Mouse (Mus musculus) colon, adult 2 months (tissue): ENCODE measurements around the gene S100b. TPM values are rescaled to one million over a fixed set of nuclear protein-coding genes. Genes with fewer than 3 reads are reported as not detected.

Source experiments
- polyA plus RNA-seq: library from polyadenylated mRNA; depleted of rRNA; stranded (reverse); fragments of >200 nt; gene quantifications from 2 replicates; pipeline ENCODE4 v1.2.3, GENCODE M21; 2012; rRNA removed

The S100b gene
- polyA plus RNA-seq, result 1.6 and 1.7 TPM in 2 replicates

DNA sequence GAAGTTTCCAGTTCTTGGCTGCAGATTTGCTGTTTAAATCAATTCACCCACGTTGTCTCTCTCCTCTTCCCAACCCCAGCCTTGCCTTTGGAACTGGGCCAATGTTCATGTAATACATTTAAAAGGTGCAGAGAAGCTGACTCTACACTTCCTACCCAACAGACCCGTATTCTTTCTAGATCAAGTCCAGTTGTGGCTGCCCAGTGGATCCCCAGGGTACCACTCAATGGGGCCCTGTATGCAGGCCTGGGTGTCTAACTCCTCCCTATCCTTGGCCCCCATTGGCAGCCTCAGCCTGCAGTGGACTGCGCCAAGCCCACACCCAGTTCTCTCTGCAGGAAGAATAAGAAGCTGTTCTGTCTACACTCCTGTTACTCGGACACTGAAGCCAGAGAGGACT is at the start of gene S100b:
Gene S100b, plus strand, starts transcription at position 318 of the 400 bp plus-strand sequence.

GRCm38 (mm10) chr10:76237341-76238225 is 16.1 kb upstream of the S100b start, which contains the start of gene Prmt2:
TSS of gene Prmt2 (minus strand) at chr10:76237865.

Other genes with a start within 250 kb of the S100b start
- 5.3 and 5.5 TPM in 2 replicates for gene Zfp280b, start 221.2 kb upstream of the S100b start, polyA plus RNA-seq
- gene Slc5a4b, start 142.9 kb upstream of the S100b start, polyA plus RNA-seq, result not detected in 2 replicates
- gene Slc5a4a, start 106.4 kb upstream of the S100b start, polyA plus RNA-seq, result not detected in 2 replicates
- 32.5 and 40.7 TPM in 2 replicates for gene Prmt2, start 16.0 kb upstream of the S100b start, polyA plus RNA-seq
- 33.2 and 36.1 TPM in 2 replicates for gene Dip2a, start 91.4 kb downstream of the S100b start, polyA plus RNA-seq
- not detected in 2 replicates for gene AC141477.1, start 186.6 kb downstream of the S100b start, polyA plus RNA-seq
- gene Pcnt, start 188.9 kb downstream of the S100b start, polyA plus RNA-seq, result 14.0 and 15.5 TPM in 2 replicates
- gene 2610028H24Rik, start 195.2 kb downstream of the S100b start, polyA plus RNA-seq, result not detected in 2 replicates
- gene Mcm3ap, start 215.1 kb downstream of the S100b start, polyA plus RNA-seq, result 13.4 and 14.4 TPM in 2 replicates
- 2.3 and 3.0 TPM in 2 replicates for gene Ybey, start 215.3 kb downstream of the S100b start, polyA plus RNA-seq